Mouse (Mus musculus) brain, embryonic 14.5 days (tissue): Measurements from ENCODE around the gene Gm9573.

ENCODE experiments used
- CTCF ChIP-seq: fragments of 200-500 bp; IDR thresholded peaks from 2 replicates; pipeline ENCODE4 v1.5.1; 2012; ENCODE audit warnings: inconsistent platforms, mild to moderate bottlenecking, moderate library complexity, borderline replicate concordance; ENCODE audit not compliant: insufficient read depth, insufficient read length; ENCODE audit errors: extremely low read depth
- POLR2A ChIP-seq: fragments of 200-500 bp; IDR thresholded peaks from 2 replicates; pipeline ENCODE4 v1.6.1; 2012; ENCODE audit warnings: mild to moderate bottlenecking, inconsistent platforms, borderline replicate concordance; ENCODE audit not compliant: poor library complexity, insufficient read depth, insufficient read length, severe bottlenecking; ENCODE audit errors: extremely low read depth

DNA sequence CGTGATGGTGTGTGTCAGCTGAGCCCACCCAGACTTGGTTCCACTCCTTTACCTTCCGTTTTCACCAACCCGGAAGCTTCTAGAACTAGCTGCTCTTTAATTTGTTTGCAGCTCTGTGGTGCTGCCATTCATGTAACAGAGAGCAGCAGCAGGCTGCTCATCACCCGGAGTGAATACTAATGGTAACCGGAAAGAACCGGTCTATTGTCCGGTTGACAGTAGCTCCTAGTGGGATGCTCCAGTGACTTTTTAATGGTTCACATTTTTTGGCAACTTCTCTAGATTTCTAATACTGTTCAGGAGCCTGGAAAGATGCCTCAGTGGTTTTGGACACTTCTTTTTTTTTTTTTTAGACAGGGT is 35.2 kb downstream of the Gm9573 start:
- TF ChIP-seq CTCF, result no peak
- no peak for TF ChIP-seq POLR2A
